Mouse (Mus musculus) layer of hippocampus, adult 18-20 months (tissue): ENCODE results near the gene Adtrp. TPM values are rescaled to one million over a fixed set of nuclear protein-coding genes. Genes with fewer than 3 reads are reported as not detected.
A peak's percentile ranks its signal among the peaks of the same experiment; 100 is the strongest.

Experiments
- DNase-seq, 2 experiments: peaks; one replicate each; pipeline ENCODE4 v3.0.0; 2022; ENCODE audit warnings: low spot score in 2 of 2
- long read RNA-seq: library from polyadenylated mRNA; stranded (forward); transcript quantifications from one replicate; pipeline ENCODE4 v2.0.0, GENCODE M21; 2021
- total RNA-seq, 2 experiments: library from RNA; stranded (reverse); gene quantifications; 2 replicates each; pipeline ENCODE4 v1.2.3; 2021

The Adtrp gene
- under 1 TPM in 1 of 2 experiments, not detected in 1; 0.40 TPM for total RNA-seq
- long read RNA-seq, result 0 reads

GRCm38 (mm10) chr13:41847516-41848126 lies at the start of gene Adtrp:
Adtrp (minus strand) TSS chr13:41847684.
- DNase-seq, result no peak

GRCm38 (mm10) chr13:41892016-41892415 lies 44.5 kb upstream of the Adtrp start:
- DNase-seq, result no peak

- no peak for DNase-seq
Measured at GRCm38 (mm10) chr13:41890618-41891017, 43.1 kb upstream of the Adtrp start.

GRCm38 (mm10) chr13:41890111-41890600 lies 42.7 kb upstream of the Adtrp start:
- DNase-seq, result no peak

GRCm38 (mm10) chr13:41888644-41889043 lies 41.2 kb upstream of the Adtrp start:
- DNase-seq, result no peak

- no peak for DNase-seq
Measured at GRCm38 (mm10) chr13:41886120-41886519, 38.6 kb upstream of the Adtrp start.

- no peak for DNase-seq
Measured at GRCm38 (mm10) chr13:41883665-41884291, 36.3 kb upstream of the Adtrp start.

GRCm38 (mm10) chr13:41881201-41881600 lies 33.7 kb upstream of the Adtrp start:
- DNase-seq, result no peak

GRCm38 (mm10) chr13:41880525-41880924 lies 33.0 kb upstream of the Adtrp start:
- no peak for DNase-seq

GRCm38 (mm10) chr13:41872686-41873085 lies 25.2 kb upstream of the Adtrp start:
- DNase-seq, result no peak

- DNase-seq, result no peak
Measured at GRCm38 (mm10) chr13:41872161-41872562, 24.7 kb upstream of the Adtrp start.

- DNase-seq, result no peak
Measured at GRCm38 (mm10) chr13:41867533-41867932, 20.0 kb upstream of the Adtrp start.

- no peak for DNase-seq
Measured at GRCm38 (mm10) chr13:41865575-41865974, 18.1 kb upstream of the Adtrp start.

- DNase-seq, result peak in 1 of 2 experiments; percentile 16
Measured at GRCm38 (mm10) chr13:41865071-41865470, 17.6 kb upstream of the Adtrp start.

GRCm38 (mm10) chr13:41860603-41861405 lies 13.3 kb upstream of the Adtrp start:
- no peak for DNase-seq

- no peak for DNase-seq
Measured at GRCm38 (mm10) chr13:41855206-41856185, 8.0 kb upstream of the Adtrp start.

GRCm38 (mm10) chr13:41850727-41851378 lies 3.4 kb upstream of the Adtrp start:
- no peak for DNase-seq

GRCm38 (mm10) chr13:41846516-41846915 lies 968 bp downstream of the Adtrp start:
- no peak for DNase-seq

- no peak for DNase-seq
Measured at GRCm38 (mm10) chr13:41845013-41845412, 2.5 kb downstream of the Adtrp start.

GRCm38 (mm10) chr13:41844071-41844470 lies 3.4 kb downstream of the Adtrp start:
- no peak for DNase-seq
